In genomic region chrX:77669779-77670550, GRCm38 (mm10) we compare ENCODE assay signal across 12 mouse cellular contexts.
DNase-seq lines count a peak whose midpoint lies in the region; ATAC-seq lines count a peak whose summit lies in the region.
"Had no signal": no experiment of that assay in that cellular context is flagged by ENCODE, and none has a peak within 500 bp of the region (broad histone marks: within the 10 kb centered on the region; RNA-seq: fewer than 3 reads in every experiment).

No protein-coding gene starts in this region.

- no peak overlapping the region for H3K4me2 ChIP-seq in midbrain, embryonic 11.5 days
- no peak overlapping the region for H3K4me2 ChIP-seq in kidney, embryonic 16.5 days (replicated peaks; ENCODE audit: low read depth, low read length)

- H3K4me3 ChIP-seq in heart, embryonic 10.5 days = no peak overlapping the region
- no peak overlapping the region for H3K4me3 ChIP-seq in midbrain, embryonic 11.5 days (ENCODE audit: low read depth, low read length)
- no peak overlapping the region for H3K4me3 ChIP-seq in kidney, embryonic 16.5 days (ENCODE audit: low read length)
- H3K4me3 ChIP-seq: myocyte had no signal

- no peaks in the 10 kb centered on the region for H3K27me3 ChIP-seq in heart, embryonic 10.5 days (ENCODE audit: insufficient read depth, poor library complexity, severe bottlenecking)
- no peaks in the 10 kb centered on the region for H3K27me3 ChIP-seq in midbrain, embryonic 11.5 days (ENCODE audit: control insufficient read depth, insufficient read depth, low read length)
- no peaks in the 10 kb centered on the region for H3K27me3 ChIP-seq in kidney, embryonic 16.5 days (ENCODE audit: insufficient read depth, low read length)

- H3K9ac ChIP-seq in midbrain, embryonic 11.5 days (ENCODE audit: low read length) = no peak overlapping the region
- no peak overlapping the region for H3K9ac ChIP-seq in kidney, embryonic 16.5 days (replicated peaks; ENCODE audit: low read length)

- intact Hi-C loops in heart, postnatal 10 days (cut with DNase I) = no loop called here

- ATAC-seq in erythroblast, adult 5-6 weeks (replicated peaks; ENCODE audit: low FRiP score, poor library complexity, severe bottlenecking) = no peak
- ATAC-seq in midbrain, embryonic 11.5 days (ENCODE audit: low FRiP score) = no peak
- no peak for ATAC-seq in kidney, embryonic 16.5 days (ENCODE audit: low FRiP score, low TSS enrichment)
- ATAC-seq: activated CD4-positive, CD25-positive, alpha-beta regulatory T cell, adult 4 months had no signal

- WGBS in heart, embryonic 10.5 days = 59% methylated on average over 3 of the region's 3 CpGs
- WGBS in midbrain, embryonic 11.5 days = 66% methylated on average over 3 of the region's 3 CpGs
- WGBS in kidney, embryonic 16.5 days = 50% methylated on average over 3 of the region's 3 CpGs

- H3K9me3 ChIP-seq in heart, embryonic 10.5 days = no peaks in the 10 kb centered on the region
- H3K9me3 ChIP-seq in midbrain, embryonic 11.5 days (ENCODE audit: control insufficient read depth, low read length) = no peaks in the 10 kb centered on the region
- no peaks in the 10 kb centered on the region for H3K9me3 ChIP-seq in kidney, embryonic 16.5 days (ENCODE audit: low read length)

- no peak overlapping the region for H3K27ac ChIP-seq in heart, embryonic 10.5 days
- H3K27ac ChIP-seq in midbrain, embryonic 11.5 days (ENCODE audit: low read depth, low read length) = no peak overlapping the region
- no peak overlapping the region for H3K27ac ChIP-seq in kidney, embryonic 16.5 days (ENCODE audit: low read length)
- H3K27ac ChIP-seq: stomach, postnatal 0 days had no signal

- H3K4me1 ChIP-seq in heart, embryonic 10.5 days = no peaks in the 10 kb centered on the region
- H3K4me1 ChIP-seq in midbrain, embryonic 11.5 days (ENCODE audit: control insufficient read depth, insufficient read depth, low read length) = no peaks in the 10 kb centered on the region
- H3K4me1 ChIP-seq in kidney, embryonic 16.5 days (ENCODE audit: insufficient read depth, low read length) = no peaks in the 10 kb centered on the region

- H3K36me3 ChIP-seq in heart, embryonic 10.5 days = no peaks in the 10 kb centered on the region
- H3K36me3 ChIP-seq in midbrain, embryonic 11.5 days (ENCODE audit: control insufficient read depth, insufficient read depth, low read length) = no peaks in the 10 kb centered on the region
- H3K36me3 ChIP-seq in kidney, embryonic 16.5 days (ENCODE audit: insufficient read depth, low read length) = no peaks in the 10 kb centered on the region

- DNase-seq in heart, adult 8-10 months (ENCODE audit: low spot score) = peak; percentile 27
- no peak for DNase-seq in heart, embryonic 10.5 days (ENCODE audit: low spot score)
- DNase-seq in urinary bladder, postnatal 14 days (ENCODE audit: low spot score) = peak; percentile 10
- DNase-seq in urinary bladder, postnatal 10 days (ENCODE audit: low spot score) = no peak
- DNase-seq in heart, postnatal 10 days = peak; percentile 27 to 33
- no peak for DNase-seq in midbrain, embryonic 11.5 days (ENCODE audit: low spot score, missing footprints)
- DNase-seq: gastrocnemius, postnatal 36 days had no signal

Comparison
In these comparisons a context has a peak if more than half of its experiments do, and no peak if none do; other contexts are left out.
1. DNase-seq: peak in heart, adult 8-10 months (single experiment), urinary bladder, postnatal 14 days (single experiment) and heart, postnatal 10 days (2 of 2); none in heart, embryonic 10.5 days (single experiment), urinary bladder, postnatal 10 days (single experiment) and midbrain, embryonic 11.5 days (single experiment).